Mouse (Mus musculus): Measurements from ENCODE around the gene Camta1.

DNA sequence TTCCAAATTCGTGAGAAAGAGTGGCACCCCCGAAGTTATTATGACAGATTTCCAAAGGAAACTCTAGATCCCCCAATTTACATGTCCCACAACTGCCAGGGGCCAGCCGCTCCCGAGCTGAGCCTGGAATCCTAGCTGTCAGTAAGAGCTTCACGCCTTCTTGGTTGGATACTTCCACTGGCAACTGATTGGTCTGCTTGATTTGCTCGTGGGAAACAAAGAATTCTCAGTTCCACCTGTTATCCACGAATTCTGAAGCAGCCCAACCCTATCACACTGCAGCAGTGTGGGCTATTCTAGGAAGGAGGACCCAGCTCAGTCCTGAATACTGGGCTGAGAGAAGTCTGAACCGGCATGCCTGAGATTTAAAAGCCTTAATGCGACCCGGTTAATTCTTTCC lies 755.2 kb downstream of the Camta1 start:
- TF ChIP-seq POLR2A (IDR thresholded peaks at IDR 0.05; ENCODE audit: low read depth, low read length) = no peak
- no peak for TF ChIP-seq CTCF (conservative IDR thresholded peaks at IDR 0.05; ENCODE audit: insufficient read depth, insufficient read length, low read depth, low read length)
